Mouse (Mus musculus) stomach, postnatal 0 days (tissue): ENCODE measurements around the gene Ccdc9b. TPM values are rescaled to one million over a fixed set of nuclear protein-coding genes. Genes with fewer than 3 reads are reported as not detected.

Source experiments
- ATAC-seq: fragments of 200-750 bp; cut with Nextera tagmentation; 2 replicates; pipeline ENCODE4 v1.8.0; 2017; ENCODE audit not compliant: low FRiP score, low TSS enrichment
- DNase-seq: peaks from one replicate; pipeline ENCODE4 v3.0.0-alpha.2; 2016; ENCODE audit warnings: low spot score
- H3K27ac ChIP-seq: fragments of 300-500 bp; sonication (generic); replicated peaks from 2 replicates; pipeline ENCODE4 v1.5.1; 2014; ENCODE audit warnings: mild to moderate bottlenecking, control low read depth
- H3K27me3 ChIP-seq: fragments of 300-500 bp; sonication (generic); 2 replicates; pipeline ENCODE4 v1.6.1; 2014; ENCODE audit warnings: low read length; ENCODE audit not compliant: control insufficient read depth, insufficient read depth
- H3K36me3 ChIP-seq: fragments of 300-500 bp; sonication (generic); 2 replicates; pipeline ENCODE4 v1.6.1; 2014; ENCODE audit warnings: low read length, mixed read lengths; ENCODE audit not compliant: control insufficient read depth, insufficient read depth
- H3K4me1 ChIP-seq: fragments of 300-500 bp; sonication (generic); replicated peaks from 2 replicates; pipeline ENCODE4 v1.6.1; 2014; ENCODE audit warnings: antibody characterized with exemption; ENCODE audit not compliant: control insufficient read depth, insufficient read depth
- H3K4me2 ChIP-seq: fragments of 300-500 bp; sonication (generic); replicated peaks from 2 replicates; pipeline ENCODE4 v1.6.1; 2014; ENCODE audit warnings: low read depth, mild to moderate bottlenecking, control low read depth, moderate library complexity
- H3K4me3 ChIP-seq: fragments of 300-500 bp; sonication (generic); 2 replicates; pipeline ENCODE4 v1.5.1; 2014; ENCODE audit warnings: low read depth, low read length, control low read depth
- H3K9ac ChIP-seq: fragments of 300-500 bp; sonication (generic); 2 replicates; pipeline ENCODE4 v1.6.1; 2014; ENCODE audit warnings: mild to moderate bottlenecking, low read length, control low read depth, mixed read lengths
- H3K9me3 ChIP-seq: fragments of 300-500 bp; sonication (generic); 2 replicates; pipeline ENCODE4 v1.6.1; 2016; ENCODE audit warnings: low read length; ENCODE audit not compliant: control insufficient read depth
- CTCF ChIP-seq: IDR thresholded peaks from 2 replicates; pipeline ENCODE4 v1.5.1; 2016; ENCODE audit warnings: antibody characterized with exemption, low read depth, mild to moderate bottlenecking, moderate library complexity
- EP300 ChIP-seq: optimal IDR thresholded peaks from 2 replicates; pipeline ENCODE3; 2016; ENCODE audit warnings: antibody characterized with exemption
- WGBS: fragments of 180-500 bp; shearing (Covaris S2); extraction: QIAGEN DNeasy Blood & Tissue Kit; methylation state at CpG from one replicate; pipeline ENCODE4 v1.1.7; 2014; 5-methylcytosine and 5-hydroxymethylcytosine counted together
- polyA plus RNA-seq: library from polyadenylated mRNA; unstranded; fragments of >200 nt; fragmentation: Nextera tagmentation; extraction: Ambion mirVana; gene quantifications from 2 replicates; pipeline ENCODE4 v1.2.1, GENCODE M21; 2015

Ccdc9b gene
- polyA plus RNA-seq, 1 experiment from 2014 or later: 2.9 TPM

DNA sequence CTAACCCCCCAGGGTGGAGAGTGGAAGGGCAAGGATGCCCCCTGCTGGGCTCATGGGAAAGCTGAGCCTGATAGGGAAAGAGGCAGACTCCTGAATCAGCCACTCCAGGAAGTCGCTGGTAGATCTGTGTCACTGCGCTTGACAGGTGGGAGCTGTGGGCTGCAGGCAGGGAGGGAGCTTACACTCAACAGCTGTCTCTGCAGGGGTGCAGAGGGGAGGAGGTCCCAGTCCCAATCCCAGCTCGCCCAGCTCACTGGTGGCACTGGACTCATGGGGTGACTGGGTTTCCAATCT is 31.9 kb downstream of the Ccdc9b start:
- no peak for TF ChIP-seq EP300
- peak; percentile 88 for TF ChIP-seq CTCF
- no peak overlapping the region for H3K27ac ChIP-seq
- H3K4me1 ChIP-seq: peaks cover 5% of the 10 kb centered on the region
- H3K4me2 ChIP-seq: no peak overlapping the region
- no peaks in the 10 kb centered on the region for H3K36me3 ChIP-seq
- WGBS: 15% methylated on average over 3 of the region's 3 CpGs
- H3K9me3 ChIP-seq: no peaks in the 10 kb centered on the region
- H3K27me3 ChIP-seq: no peaks in the 10 kb centered on the region
- no peak overlapping the region for H3K9ac ChIP-seq
- no peak overlapping the region for H3K4me3 ChIP-seq
- peak; percentile 72 for DNase-seq
- peak; percentile 31; the same call in 1 of the 2 replicates for ATAC-seq

- H3K9ac ChIP-seq: no peak overlapping the region
- DNase-seq: no peak
- H3K9me3 ChIP-seq: no peaks in the 10 kb centered on the region
- no peak overlapping the region for H3K27ac ChIP-seq
- WGBS: 21% methylated on average over 8 of the region's 8 CpGs
- no peak overlapping the region for H3K4me3 ChIP-seq
- H3K4me2 ChIP-seq: no peak overlapping the region
- no peaks in the 10 kb centered on the region for H3K27me3 ChIP-seq
- no peaks in the 10 kb centered on the region for H3K36me3 ChIP-seq
- H3K4me1 ChIP-seq: peaks cover 5% of the 10 kb centered on the region
- TF ChIP-seq CTCF (no peak), EP300 (no peak)
- ATAC-seq: no peak
These were observed 32.4 kb downstream of the Ccdc9b start for GRCm38 (mm10) chr2:118729816-118730621.

DNA sequence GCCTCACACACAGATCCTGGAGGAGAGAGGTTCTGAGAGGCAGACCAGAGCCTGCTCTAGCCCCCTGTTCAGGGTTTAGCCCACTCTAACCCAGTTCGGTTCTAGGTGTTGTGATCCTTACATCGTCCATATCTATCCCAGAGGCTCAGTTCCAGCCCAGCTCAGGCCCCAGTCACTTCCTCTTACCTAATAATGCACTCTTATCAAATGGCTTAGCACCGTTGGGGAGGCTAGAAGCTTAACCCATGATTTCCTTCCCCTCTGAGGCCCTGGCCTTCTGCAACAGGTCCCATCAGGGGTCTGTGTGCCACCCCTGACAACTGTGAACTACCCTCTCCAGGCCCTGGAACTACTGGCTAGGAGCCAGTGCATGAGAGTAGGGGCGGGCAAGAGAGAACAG is 33.3 kb downstream of the Ccdc9b start:
- 37% methylated on average over 4 of the region's 4 CpGs for WGBS
- peaks cover 5% of the 10 kb centered on the region for H3K4me1 ChIP-seq
- ATAC-seq: no peak
- H3K36me3 ChIP-seq: no peaks in the 10 kb centered on the region
- H3K4me3 ChIP-seq: no peak overlapping the region
- TF ChIP-seq EP300: no peak
- no peak for DNase-seq
- peak overlapping the region; percentile 53; the same call in 1 of the 2 replicates for H3K27ac ChIP-seq
- H3K27me3 ChIP-seq: no peaks in the 10 kb centered on the region
- no peak overlapping the region for H3K9ac ChIP-seq
- H3K9me3 ChIP-seq: no peaks in the 10 kb centered on the region
- no peak overlapping the region for H3K4me2 ChIP-seq

- Histone ChIP-seq H3K36me3 (no peaks in the 10 kb centered on the region), H3K4me1 (peaks cover 5% of the 10 kb centered on the region), H3K9me3 (no peaks in the 10 kb centered on the region), H3K4me2 (peak within 1 kb of the TSS; percentile 35), H3K27ac (peak within 1 kb of the TSS; percentile 53), H3K4me3 (no peak within 1 kb of the TSS), H3K27me3 (no peaks in the 10 kb centered on the region), H3K9ac (peak within 1 kb of the TSS; percentile 45; the same call in 1 of the 2 replicates)
- TF ChIP-seq EP300 (no peak), CTCF (no peak)
- DNase-seq: no peak
- 20% methylated on average over 7 of the region's 7 CpGs for WGBS
- 0 out of 2 replicates have a peak, but pooled peaks have one; percentile 30 for ATAC-seq
These were observed 34.1 kb downstream of the Ccdc9b start, which contains the start of gene Plcb2 for GRCm38 (mm10) chr2:118728337-118728736. Gene Plcb2, minus strand, starts transcription at chr2:118728438.

DNA sequence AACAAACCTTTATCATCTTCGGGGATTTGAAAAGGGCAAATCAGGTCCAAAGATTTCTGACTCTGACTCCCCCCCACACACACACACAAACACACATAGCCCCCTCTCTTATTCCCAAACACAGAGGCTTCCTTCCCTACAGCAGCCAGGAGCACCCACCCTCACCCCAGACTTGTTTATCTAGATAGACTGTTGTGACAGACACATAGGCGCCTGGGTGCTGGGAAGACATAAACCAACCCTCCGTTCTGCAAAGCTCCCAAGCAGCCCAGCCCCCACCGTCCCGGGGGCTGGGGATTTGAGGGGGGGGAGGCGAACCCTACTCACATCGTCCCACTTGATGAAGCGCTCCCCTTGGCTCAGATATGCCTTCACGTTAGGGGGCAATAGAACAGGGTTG is 34.5 kb downstream of the Ccdc9b start:
- peak overlapping the region; percentile 35 for H3K4me2 ChIP-seq
- peak overlapping the region; percentile 53; the same call in 1 of the 2 replicates for H3K27ac ChIP-seq
- H3K27me3 ChIP-seq: no peaks in the 10 kb centered on the region
- no peaks in the 10 kb centered on the region for H3K36me3 ChIP-seq
- ATAC-seq (no peak; the same call in 1 of the 2 replicates), DNase-seq (no peak)
- peaks cover 5% of the 10 kb centered on the region for H3K4me1 ChIP-seq
- H3K9ac ChIP-seq: peak overlapping the region; percentile 45; the same call in 1 of the 2 replicates
- no peaks in the 10 kb centered on the region for H3K9me3 ChIP-seq
- TF ChIP-seq CTCF (no peak), EP300 (no peak)
- no peak overlapping the region for H3K4me3 ChIP-seq
- 21% methylated on average over 9 of the region's 9 CpGs for WGBS

DNA sequence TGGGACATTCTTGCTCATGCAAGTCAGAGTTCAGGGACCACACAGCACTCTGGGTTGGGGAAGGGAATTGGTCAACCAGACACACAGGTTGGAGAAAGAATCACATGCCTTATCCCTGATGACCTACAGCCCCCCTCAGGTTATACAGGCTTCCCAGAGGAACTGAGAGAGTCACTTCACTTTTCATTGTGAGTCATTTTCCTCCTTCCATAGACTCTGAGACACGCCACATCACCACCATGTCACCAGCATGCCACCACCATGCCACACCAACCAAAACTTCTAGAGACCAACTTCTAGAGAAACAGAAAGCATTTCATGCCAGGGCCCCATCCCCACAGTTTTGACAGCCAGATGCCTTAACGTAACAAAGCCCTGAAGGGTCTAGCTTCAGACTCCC is 35.6 kb downstream of the Ccdc9b start:
- H3K4me3 ChIP-seq: no peak overlapping the region
- H3K9ac ChIP-seq: no peak overlapping the region
- no peak overlapping the region for H3K27ac ChIP-seq
- H3K36me3 ChIP-seq: no peaks in the 10 kb centered on the region
- no peaks in the 10 kb centered on the region for H3K27me3 ChIP-seq
- TF ChIP-seq CTCF: no peak
- TF ChIP-seq EP300: no peak
- ATAC-seq (no peak), DNase-seq (no peak)
- 90% methylated on average over 2 of the region's 2 CpGs for WGBS
- H3K4me2 ChIP-seq: no peak overlapping the region
- H3K9me3 ChIP-seq: no peaks in the 10 kb centered on the region
- H3K4me1 ChIP-seq: peaks cover 5% of the 10 kb centered on the region
